Mouse (Mus musculus) stomach, embryonic 14.5 days (tissue): ENCODE data around the gene 2810408A11Rik. TPM values are rescaled to one million over a fixed set of nuclear protein-coding genes. Genes with fewer than 3 reads are reported as not detected.
"Not testable (repeated sequence)": the region's sequence is repeated elsewhere in the genome, so short reads cannot be mapped to it uniquely, and the experiment has no call there.

ENCODE experiments used
- ATAC-seq: fragments of 200-750 bp; cut with Nextera tagmentation; 2 replicates; pipeline ENCODE4 v1.8.0; 2017; ENCODE audit warnings: low read depth, moderate TSS enrichment; ENCODE audit not compliant: insufficient number of reproducible peaks, insufficient read depth, low FRiP score
- H3K27ac ChIP-seq: fragments of 300-500 bp; sonication (generic); 2 replicates; pipeline ENCODE4 v1.5.1; 2014; ENCODE audit warnings: mild to moderate bottlenecking, low read length, moderate library complexity, mixed read lengths
- H3K27me3 ChIP-seq: fragments of 300-500 bp; sonication (generic); 2 replicates; pipeline ENCODE4 v1.6.1; 2014; ENCODE audit warnings: low read length, control low read depth, mixed read lengths; ENCODE audit not compliant: control insufficient read depth, insufficient read depth
- H3K36me3 ChIP-seq: fragments of 300-500 bp; sonication (generic); 2 replicates; pipeline ENCODE4 v1.6.1; 2014; ENCODE audit warnings: mild to moderate bottlenecking, control low read depth, low read length, moderate library complexity, mixed read lengths; ENCODE audit not compliant: control insufficient read depth, insufficient read depth
- H3K4me1 ChIP-seq: fragments of 300-500 bp; sonication (generic); 2 replicates; pipeline ENCODE4 v1.6.1; 2014; ENCODE audit warnings: low read length, control low read depth, mixed read lengths; ENCODE audit not compliant: control insufficient read depth, insufficient read depth
- H3K4me2 ChIP-seq: fragments of 300-500 bp; sonication (generic); replicated peaks from 2 replicates; pipeline ENCODE4 v1.6.1; 2014; ENCODE audit warnings: low read depth, low read length, control low read depth
- H3K4me3 ChIP-seq: fragments of 300-500 bp; sonication (generic); 2 replicates; pipeline ENCODE4 v1.5.1; 2014; ENCODE audit warnings: low read depth, low read length, control low read depth
- H3K9ac ChIP-seq: fragments of 300-500 bp; sonication (generic); replicated peaks from 2 replicates; pipeline ENCODE4 v1.6.1; 2014; ENCODE audit warnings: low read depth, mild to moderate bottlenecking, control low read depth, low read length, moderate library complexity, mixed read lengths
- H3K9me3 ChIP-seq: fragments of 300-500 bp; sonication (generic); 2 replicates; pipeline ENCODE4 v1.6.1; 2016; ENCODE audit warnings: low read depth, low read length, control low read depth; ENCODE audit not compliant: control insufficient read depth
- WGBS: fragments of 180-500 bp; shearing (Covaris S2); extraction: QIAGEN DNeasy Blood & Tissue Kit; methylation state at CpG from one replicate; pipeline ENCODE4 v1.1.7; 2014; 5-methylcytosine and 5-hydroxymethylcytosine counted together
- polyA plus RNA-seq: library from polyadenylated mRNA; unstranded; fragments of >200 nt; fragmentation: Nextera tagmentation; extraction: Ambion mirVana; gene quantifications from 2 replicates; pipeline ENCODE4 v1.2.1, GENCODE M21; 2014

2810408A11Rik gene
- polyA plus RNA-seq, 1 experiment from 2014 or later: 8.5 TPM

DNA sequence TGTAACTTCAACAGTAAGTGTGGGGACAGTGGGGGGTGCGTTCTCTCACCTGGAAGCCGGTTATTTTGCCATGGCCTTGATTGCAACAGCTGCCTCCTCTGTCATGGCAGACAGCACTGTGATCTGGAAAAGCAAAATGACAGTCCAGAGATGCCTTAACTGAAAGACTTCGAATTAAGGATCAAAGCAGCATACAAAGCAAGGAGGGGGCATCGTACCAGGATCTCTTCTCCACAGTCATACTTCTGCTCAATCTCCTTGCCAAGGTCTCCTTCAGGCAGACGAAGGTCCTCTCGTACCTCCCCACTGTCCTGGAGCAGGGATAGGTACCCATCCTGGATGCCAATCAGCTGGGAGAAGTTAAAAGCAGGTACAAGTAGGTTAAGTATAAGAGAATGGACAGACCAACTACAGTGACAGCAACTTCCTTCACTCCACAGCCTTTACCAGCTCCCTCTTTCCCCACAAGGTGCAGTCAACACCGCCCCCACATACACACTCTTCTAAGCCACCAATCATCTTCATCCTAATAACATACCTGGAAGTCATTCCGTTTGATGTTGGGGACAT, 16.7 kb upstream of the 2810408A11Rik start:
- Histone ChIP-seq H3K4me2 (no peak overlapping the region), H3K4me1 (peaks cover 28% of the 10 kb centered on the region), H3K27ac (no peak overlapping the region), H3K9me3 (no peaks in the 10 kb centered on the region), H3K27me3 (no peaks in the 10 kb centered on the region), H3K9ac (no peak overlapping the region), H3K36me3 (peaks cover 44% of the 10 kb centered on the region), H3K4me3 (no peak overlapping the region)
- ATAC-seq: no peak
- 82% methylated on average over 8 of the region's 8 CpGs for WGBS

GRCm38 (mm10) chr11:69916652-69917378, 16.0 kb upstream of the 2810408A11Rik start:
- peaks cover 51% of the 10 kb centered on the region for H3K36me3 ChIP-seq
- ATAC-seq: not testable (repeated sequence)
- WGBS: 63% methylated on average over 7 of the region's 7 CpGs

GRCm38 (mm10) chr11:69915667-69916627, 15.2 kb upstream of the 2810408A11Rik start:
- Histone ChIP-seq H3K27ac (no peak overlapping the region), H3K4me2 (0 out of 2 replicates have a peak overlapping the region, but pooled peaks have one; percentile 97), H3K9ac (no peak overlapping the region), H3K9me3 (no peaks in the 10 kb centered on the region), H3K36me3 (peaks cover 60% of the 10 kb centered on the region), H3K4me1 (peaks cover 26% of the 10 kb centered on the region), H3K27me3 (no peaks in the 10 kb centered on the region), H3K4me3 (no peak overlapping the region)
- WGBS: 65% methylated on average over 5 of the region's 5 CpGs
- ATAC-seq: no peak

More at GRCm38 (mm10) chr11:69916652-69917378, 16.0 kb upstream of the 2810408A11Rik start:
- not testable (repeated sequence) for H3K9ac ChIP-seq, H3K9me3 ChIP-seq, H3K27ac ChIP-seq, H3K4me3 ChIP-seq, H3K27me3 ChIP-seq, H3K4me2 ChIP-seq
- H3K4me1 ChIP-seq: peaks cover 26% of the 10 kb centered on the region

- peaks cover 66% of the 10 kb centered on the region for H3K36me3 ChIP-seq
- peak overlapping the region; percentile 97 for H3K4me2 ChIP-seq
- H3K27me3 ChIP-seq: no peaks in the 10 kb centered on the region
- WGBS: 35% methylated on average over 9 of the region's 9 CpGs
- peak overlapping the region; percentile 77; the same call in 1 of the 2 replicates for H3K9ac ChIP-seq
- ATAC-seq: no peak
- H3K4me3 ChIP-seq: peak overlapping the region; percentile 87
- H3K4me1 ChIP-seq: peaks cover 26% of the 10 kb centered on the region
- no peaks in the 10 kb centered on the region for H3K9me3 ChIP-seq
- no peak overlapping the region for H3K27ac ChIP-seq
These were observed 14.2 kb upstream of the 2810408A11Rik start for GRCm38 (mm10) chr11:69914917-69915430.

- ATAC-seq: no peak
- Histone ChIP-seq H3K4me2 (peak overlapping the region; percentile 97), H3K4me3 (peak overlapping the region; percentile 87), H3K27me3 (no peaks in the 10 kb centered on the region), H3K9me3 (no peaks in the 10 kb centered on the region), H3K9ac (peak overlapping the region; percentile 77), H3K4me1 (peaks cover 23% of the 10 kb centered on the region), H3K27ac (peak overlapping the region; percentile 77), H3K36me3 (peaks cover 71% of the 10 kb centered on the region)
- WGBS: 2% methylated on average over 17 of the region's 17 CpGs
These were observed 13.6 kb upstream of the 2810408A11Rik start for GRCm38 (mm10) chr11:69914372-69914764.

GRCm38 (mm10) chr11:69913554-69914371, 13.0 kb upstream of the 2810408A11Rik start, which contains the start of gene Gps2:
Gene Gps2 (plus strand): TSS chr11:69913888.
- H3K27ac ChIP-seq: peak within 1 kb of the TSS; percentile 77
- 2% methylated on average over 61 of the region's 61 CpGs for WGBS
- peak within 1 kb of the TSS; percentile 87 for H3K4me3 ChIP-seq
- ATAC-seq: peak; percentile 84
- peaks cover 17% of the 10 kb centered on the region for H3K4me1 ChIP-seq
- H3K27me3 ChIP-seq: no peaks in the 10 kb centered on the region
- peak within 1 kb of the TSS; percentile 77 for H3K9ac ChIP-seq
- H3K9me3 ChIP-seq: no peaks in the 10 kb centered on the region
- H3K36me3 ChIP-seq: peaks cover 73% of the 10 kb centered on the region
- peak within 1 kb of the TSS; percentile 97 for H3K4me2 ChIP-seq

- 76% methylated on average over 15 of the region's 15 CpGs for WGBS
- peaks cover 73% of the 10 kb centered on the region for H3K36me3 ChIP-seq
These were observed 12.1 kb upstream of the 2810408A11Rik start for GRCm38 (mm10) chr11:69912716-69913530.

More at GRCm38 (mm10) chr11:69912716-69913530, 12.1 kb upstream of the 2810408A11Rik start:
- no peaks in the 10 kb centered on the region for H3K9me3 ChIP-seq
- H3K27ac ChIP-seq: no peak overlapping the region
- no peak overlapping the region for H3K9ac ChIP-seq
- ATAC-seq: no peak
- no peaks in the 10 kb centered on the region for H3K27me3 ChIP-seq
- peaks cover 17% of the 10 kb centered on the region for H3K4me1 ChIP-seq
- peak overlapping the region; percentile 87 for H3K4me3 ChIP-seq
- H3K4me2 ChIP-seq: peak overlapping the region; percentile 97
